Mouse (Mus musculus): ENCODE results near the gene Pgap2. TPM values are rescaled to one million over a fixed set of nuclear protein-coding genes. Genes with fewer than 3 reads are reported as not detected.

Gene Pgap2
- polyA plus RNA-seq (2012; rRNA removed) = 32.6 and 46.9 TPM in 2 replicates

DNA sequence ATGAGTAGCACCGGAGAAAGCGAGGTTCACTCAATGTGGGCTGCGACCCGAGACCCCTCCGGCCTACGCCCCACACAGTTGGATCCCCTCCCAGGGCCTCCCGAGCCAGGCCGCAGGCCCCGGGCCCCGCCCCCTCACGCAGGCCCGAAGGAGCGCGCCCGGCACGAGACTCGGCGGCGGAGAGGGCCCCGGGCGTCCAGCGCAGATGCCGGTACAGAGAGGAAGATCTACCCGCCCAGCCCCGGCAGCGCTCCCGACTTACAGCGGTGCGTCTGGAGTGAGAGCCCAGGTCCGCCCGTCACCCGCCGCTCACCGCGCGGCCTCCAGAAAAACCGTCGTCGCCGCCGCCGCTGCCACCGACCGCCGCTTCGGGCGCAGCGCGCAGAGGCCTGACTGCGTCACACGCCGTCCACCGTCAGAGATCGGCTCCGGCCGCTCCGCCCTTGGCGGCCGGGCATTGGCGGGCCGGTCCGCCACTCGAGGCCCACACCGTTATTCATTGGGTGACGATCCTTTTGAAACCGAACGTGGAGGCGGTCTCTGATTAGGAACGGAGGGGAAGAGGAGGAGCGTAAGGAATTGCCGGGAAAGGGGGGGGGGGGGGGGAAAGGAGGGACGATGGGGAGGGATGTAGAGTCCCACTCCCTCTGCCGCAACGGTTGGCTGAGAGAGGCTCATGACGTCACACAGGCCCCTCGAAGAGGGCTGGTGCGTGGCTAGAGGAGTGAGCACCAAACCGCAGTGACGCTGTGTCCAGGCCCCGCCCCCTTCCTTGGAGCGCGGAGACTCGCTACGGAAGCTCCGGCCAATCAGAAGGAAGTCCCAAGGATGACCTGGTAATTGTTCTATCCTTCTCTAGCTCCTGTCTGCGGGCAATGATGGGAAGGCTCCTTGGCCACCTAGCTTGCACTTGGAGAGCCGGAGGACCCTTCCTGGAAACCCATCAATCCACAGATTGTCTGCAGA is at the start of gene Pgap2, which contains the start of gene Nup98:
Pgap2 (plus strand) TSS at position 453 of the 966 bp plus-strand sequence.
Nup98 (minus strand) TSS at position 421 of the 966 bp plus-strand sequence.

DNA sequence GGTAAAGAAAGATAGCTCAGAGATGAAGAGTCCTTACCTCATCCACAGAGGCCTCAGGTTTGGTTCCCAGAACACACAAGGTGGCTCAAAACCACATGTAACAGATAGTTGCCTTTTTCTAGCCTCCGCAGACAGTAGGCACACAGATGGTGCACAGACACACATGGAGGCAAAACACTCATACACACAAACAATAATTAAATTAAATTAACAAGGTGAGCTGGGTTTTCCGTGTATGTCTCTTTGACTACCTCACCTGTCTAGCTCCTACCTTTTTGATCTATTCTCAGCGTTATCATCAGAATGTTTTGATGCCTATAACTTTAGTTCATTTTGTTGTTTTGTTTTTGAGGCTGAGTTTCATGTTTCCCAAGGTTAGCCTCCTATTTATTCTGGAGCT is 45.9 kb downstream of the Pgap2 start, which contains the start of gene Rhog:
Rhog (minus strand) TSS at position 101 of the 400 bp plus-strand sequence.

DNA sequence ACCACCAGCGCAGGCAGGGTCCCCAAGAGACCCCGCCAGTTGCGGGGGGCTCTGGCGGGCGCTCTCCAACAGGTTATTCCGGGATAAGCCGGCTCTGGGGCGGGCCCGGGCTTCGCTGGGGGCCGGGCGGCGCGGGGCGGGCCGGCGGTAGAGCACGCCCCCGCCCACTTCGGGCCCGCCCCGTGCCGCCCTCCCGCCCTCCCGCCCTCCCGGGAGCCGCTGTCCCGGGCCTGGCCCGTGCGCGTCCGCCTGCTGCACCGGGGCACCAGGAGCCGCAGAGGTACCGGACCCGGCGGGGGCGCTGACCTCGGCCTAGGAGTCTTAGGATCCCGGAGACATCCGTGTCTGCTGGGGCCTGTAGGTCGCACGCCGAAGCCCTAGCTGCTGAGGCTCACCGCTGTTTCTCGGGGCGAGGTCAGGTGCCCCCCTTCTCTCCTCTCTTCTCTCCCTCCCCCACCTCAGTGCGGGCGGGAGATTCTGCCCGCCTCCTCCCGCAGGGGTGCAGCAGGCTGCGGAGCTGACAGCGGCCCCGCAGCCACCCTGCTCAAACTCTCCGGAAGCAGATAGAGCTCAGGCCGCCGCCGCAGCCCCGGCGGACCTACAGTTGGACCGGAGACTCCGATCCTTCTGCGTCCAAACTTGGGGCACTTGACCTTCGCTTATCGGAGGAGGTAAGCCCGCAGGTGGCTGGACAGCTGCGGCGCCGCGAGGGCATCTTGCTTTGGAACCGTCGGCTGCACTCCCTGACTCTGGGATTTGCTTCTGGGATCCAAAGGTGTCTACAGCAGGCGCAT is 57.8 kb downstream of the Pgap2 start, which contains the start of gene Stim1:
Stim1 (plus strand) TSS at position 206 of the 794 bp plus-strand sequence.

Other genes starting within 250 kb of the Pgap2 start
- gene Il18bp, start 191.5 kb upstream of the Pgap2 start, polyA plus RNA-seq (2012; rRNA removed) = 10.8 and 15.4 TPM in 2 replicates
- gene Rnf121, start 144.7 kb upstream of the Pgap2 start, polyA plus RNA-seq (2012; rRNA removed) = 44.9 and 79.1 TPM in 2 replicates
- gene Xndc1, start 144.7 kb upstream of the Pgap2 start, polyA plus RNA-seq (2012; rRNA removed) = 51.6 and 62.7 TPM in 2 replicates
- 7.5 and 11.2 TPM in 2 replicates for gene Xntrpc, start 144.5 kb upstream of the Pgap2 start, polyA plus RNA-seq (2012; rRNA removed)
- gene Trpc2, start 127.1 kb upstream of the Pgap2 start, polyA plus RNA-seq (2012; rRNA removed) = 3.6 TPM in 1 of 2 replicates, not detected in the other
- 0.67 and 3.5 TPM in 2 replicates for gene Art1, start 108.5 kb upstream of the Pgap2 start, polyA plus RNA-seq (2012; rRNA removed)
- 0.79 and 2.5 TPM in 2 replicates for gene Art5, start 100.7 kb upstream of the Pgap2 start, polyA plus RNA-seq (2012; rRNA removed)
- 0.02 TPM in 1 of 2 replicates, not detected in the other for gene Chrna10, start 93.4 kb upstream of the Pgap2 start, polyA plus RNA-seq (2012; rRNA removed)
- gene Nup98, start within 50 bp of the Pgap2 start, polyA plus RNA-seq (2012; rRNA removed) = 20.1 and 32.4 TPM in 2 replicates
- 16.4 and 28.8 TPM in 2 replicates for gene Rhog, start 45.8 kb downstream of the Pgap2 start, polyA plus RNA-seq (2012; rRNA removed)
- gene Stim1, start 57.6 kb downstream of the Pgap2 start, polyA plus RNA-seq (2012; rRNA removed) = 14.3 and 21.1 TPM in 2 replicates
- 159 and 361 TPM in 2 replicates for gene Rrm1, start 231.5 kb downstream of the Pgap2 start, polyA plus RNA-seq (2012; rRNA removed)

Measured in central nervous system, embryonic 11.5 days (tissue).